Mouse (Mus musculus): ENCODE measurements around the gene Gm4559. TPM values are rescaled to one million over a fixed set of nuclear protein-coding genes. Genes with fewer than 3 reads are reported as not detected.
"Not testable (repeated sequence)": the region's sequence is repeated elsewhere in the genome, so short reads cannot be mapped to it uniquely, and the experiment has no call there.

Gm4559 gene
- polyA plus RNA-seq (2015; fragmentation: Nextera tagmentation; extraction: Ambion mirVana) = not detected in 2 replicates

GRCm38 (mm10) chr7:142274263-142274662 lies at the start of gene Gm4559:
Gm4559 (minus strand) TSS chr7:142274363.
- H3K4me3 ChIP-seq; H3K4me1 ChIP-seq; H3K4me2 ChIP-seq; H3K9ac ChIP-seq; H3K27me3 ChIP-seq (replicated peaks); H3K27ac ChIP-seq (replicated peaks); H3K36me3 ChIP-seq; H3K9me3 ChIP-seq; ATAC-seq (ENCODE audit: extremely low read depth, insufficient number of reproducible peaks, low FRiP score, low TSS enrichment): not testable (repeated sequence)

DNA sequence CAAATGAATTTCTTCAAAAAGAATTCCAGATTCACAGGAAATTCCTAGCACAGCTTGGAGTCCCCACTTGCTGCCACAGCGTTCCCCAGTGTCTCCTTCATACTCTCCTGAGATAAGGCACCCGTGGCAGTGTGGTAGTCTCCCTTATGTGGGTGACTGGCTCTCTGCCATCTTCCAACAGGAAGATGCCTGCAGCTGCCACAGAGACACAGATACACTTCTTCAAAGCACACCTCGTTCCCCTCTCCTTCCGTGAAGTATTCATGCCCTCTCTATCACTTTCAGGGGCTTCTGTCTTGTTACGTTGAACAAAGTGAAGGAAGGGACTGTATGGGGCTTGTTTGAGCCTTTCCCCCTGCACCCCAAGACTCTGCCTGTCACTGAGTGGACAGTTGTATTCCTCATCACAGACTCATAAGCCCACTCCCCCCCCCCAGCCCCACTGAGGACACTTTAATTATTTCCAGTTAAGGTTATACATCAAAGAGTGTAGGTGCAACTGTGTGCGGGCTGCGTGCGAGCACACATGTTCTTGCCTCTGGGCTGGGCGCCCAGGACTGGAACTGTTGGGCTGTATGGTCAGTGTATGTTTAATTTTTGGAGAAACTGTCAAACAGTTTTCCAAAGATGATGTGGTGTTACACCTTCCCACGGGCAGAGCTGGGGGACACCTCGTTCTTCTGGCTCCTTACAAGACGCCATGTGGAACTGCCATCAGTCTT lies 49.4 kb upstream of the Gm4559 start:
- Histone ChIP-seq H3K4me1 (peaks cover 52% of the 10 kb centered on the region), H3K4me3 (no peak overlapping the region), H3K9ac (no peak overlapping the region; the same call in 1 of the 2 replicates), H3K9me3 (no peaks in the 10 kb centered on the region), H3K27me3 (replicated peaks) (no peaks in the 10 kb centered on the region), H3K4me2 (no peak overlapping the region), H3K36me3 (no peaks in the 10 kb centered on the region), H3K27ac (replicated peaks) (0 out of 2 replicates have a peak overlapping the region, but pooled peaks have one; percentile 28)
- ATAC-seq (ENCODE audit: extremely low read depth, insufficient number of reproducible peaks, low FRiP score, low TSS enrichment) = no peak
- WGBS = 70% methylated on average over 12 of the region's 12 CpGs

DNA sequence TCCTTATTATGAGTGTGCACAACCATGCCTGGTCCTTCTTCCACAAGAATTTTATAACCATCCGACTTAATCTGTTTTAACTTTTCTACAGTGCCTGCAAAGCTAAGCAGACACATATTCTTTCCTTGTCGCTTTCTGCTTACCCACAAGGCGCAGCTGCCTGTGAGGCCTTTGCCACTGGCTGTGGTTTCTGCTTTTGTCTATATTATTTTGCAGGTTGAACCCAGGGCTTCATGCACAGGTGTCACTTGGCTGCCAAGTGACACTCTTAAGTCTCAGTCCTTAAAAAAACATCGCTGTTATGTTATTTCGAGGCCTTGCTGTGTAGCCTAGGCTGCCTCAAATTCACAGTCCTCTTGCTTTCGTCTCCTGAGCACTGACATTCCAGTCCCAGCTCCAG lies 48.5 kb upstream of the Gm4559 start:
- 81% methylated on average over 6 of the region's 6 CpGs for WGBS
- Histone ChIP-seq H3K36me3 (no peaks in the 10 kb centered on the region), H3K27ac (replicated peaks) (0 out of 2 replicates have a peak overlapping the region, but pooled peaks have one; percentile 14), H3K4me1 (peaks cover 54% of the 10 kb centered on the region), H3K9ac (no peak overlapping the region), H3K9me3 (no peaks in the 10 kb centered on the region), H3K4me2 (no peak overlapping the region), H3K4me3 (no peak overlapping the region), H3K27me3 (replicated peaks) (no peaks in the 10 kb centered on the region)
- no peak for ATAC-seq (ENCODE audit: extremely low read depth, insufficient number of reproducible peaks, low FRiP score, low TSS enrichment)

- not testable (repeated sequence) for H3K9me3 ChIP-seq; H3K4me3 ChIP-seq; ATAC-seq (ENCODE audit: extremely low read depth, insufficient number of reproducible peaks, low FRiP score, low TSS enrichment); H3K4me2 ChIP-seq; H3K27me3 ChIP-seq (replicated peaks); H3K9ac ChIP-seq; H3K36me3 ChIP-seq
- 63% methylated on average over 6 of the region's 10 CpGs for WGBS
- peaks cover 54% of the 10 kb centered on the region for H3K4me1 ChIP-seq
- peak overlapping the region; percentile 65 for H3K27ac ChIP-seq (replicated peaks)
Observed at GRCm38 (mm10) chr7:142321637-142322306, 47.6 kb upstream of the Gm4559 start.

GRCm38 (mm10) chr7:142320906-142321305 lies 46.7 kb upstream of the Gm4559 start:
- peak overlapping the region; percentile 48 for H3K9ac ChIP-seq
- WGBS = 29% methylated on average over 2 of the region's 2 CpGs
- no peak overlapping the region for H3K4me2 ChIP-seq
- peaks cover 49% of the 10 kb centered on the region for H3K4me1 ChIP-seq
- ATAC-seq (ENCODE audit: extremely low read depth, insufficient number of reproducible peaks, low FRiP score, low TSS enrichment) = no peak
- no peak overlapping the region for H3K4me3 ChIP-seq
- no peaks in the 10 kb centered on the region for H3K27me3 ChIP-seq (replicated peaks)
- H3K9me3 ChIP-seq = no peaks in the 10 kb centered on the region
- no peaks in the 10 kb centered on the region for H3K36me3 ChIP-seq
- H3K27ac ChIP-seq (replicated peaks) = peak overlapping the region; percentile 65

GRCm38 (mm10) chr7:142319124-142319523 lies 45.0 kb upstream of the Gm4559 start:
- Histone ChIP-seq H3K27ac (replicated peaks) (0 out of 2 replicates have a peak overlapping the region, but pooled peaks have one; percentile 4), H3K4me1 (peaks cover 49% of the 10 kb centered on the region), H3K4me2 (no peak overlapping the region), H3K36me3 (no peaks in the 10 kb centered on the region), H3K27me3 (replicated peaks) (no peaks in the 10 kb centered on the region), H3K4me3 (no peak overlapping the region), H3K9me3 (no peaks in the 10 kb centered on the region), H3K9ac (no peak overlapping the region)
- ATAC-seq (ENCODE audit: extremely low read depth, insufficient number of reproducible peaks, low FRiP score, low TSS enrichment) = no peak
- 83% methylated on average over 11 of the region's 11 CpGs for WGBS

DNA sequence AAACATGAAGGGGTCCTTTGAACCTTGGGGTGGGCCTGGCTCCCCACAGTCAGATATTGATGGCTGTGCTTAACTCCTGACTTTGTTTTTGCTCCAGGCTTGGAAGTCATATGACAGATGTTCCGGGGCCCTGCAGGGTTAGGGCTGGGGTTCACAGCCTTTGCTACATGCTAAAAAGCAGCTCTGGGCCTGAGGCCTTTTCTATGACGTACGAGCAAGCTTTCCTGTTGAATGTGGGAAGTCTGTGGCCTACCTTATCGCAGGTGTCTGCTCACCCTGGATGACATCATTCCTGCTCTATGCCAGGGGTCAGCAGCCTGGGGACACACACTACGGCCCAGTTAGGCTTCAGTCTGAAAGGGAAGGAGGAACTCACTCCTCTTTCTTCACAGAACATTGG lies 43.1 kb upstream of the Gm4559 start:
- Histone ChIP-seq H3K4me3 (no peak overlapping the region), H3K4me2 (no peak overlapping the region), H3K9ac (0 out of 2 replicates have a peak overlapping the region, but pooled peaks have one; percentile 37), H3K27ac (replicated peaks) (peak overlapping the region; percentile 41; the same call in 1 of the 2 replicates), H3K4me1 (peaks cover 41% of the 10 kb centered on the region), H3K27me3 (replicated peaks) (no peaks in the 10 kb centered on the region), H3K9me3 (no peaks in the 10 kb centered on the region), H3K36me3 (no peaks in the 10 kb centered on the region)
- WGBS = 63% methylated on average over 5 of the region's 5 CpGs
- ATAC-seq (ENCODE audit: extremely low read depth, insufficient number of reproducible peaks, low FRiP score, low TSS enrichment) = no peak

DNA sequence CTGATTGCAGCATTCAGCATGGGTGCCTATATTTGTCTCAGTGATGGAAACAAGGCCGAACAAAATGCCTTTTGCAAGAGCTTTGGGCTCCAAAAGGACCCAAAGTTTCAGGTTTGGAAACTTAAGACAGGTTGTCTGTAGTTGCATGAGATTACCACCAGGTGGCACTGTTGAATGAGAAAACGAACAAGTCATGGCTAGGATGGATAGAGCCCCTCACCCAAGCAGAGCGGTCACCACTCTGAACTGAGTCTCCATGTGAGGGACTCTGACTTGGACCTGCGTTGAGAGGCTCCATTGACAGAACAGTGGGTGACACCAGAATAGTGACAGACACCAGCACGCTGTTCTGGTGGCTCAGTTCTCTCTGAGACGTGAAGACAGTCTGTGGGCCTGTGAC lies 42.4 kb upstream of the Gm4559 start:
- no peaks in the 10 kb centered on the region for H3K36me3 ChIP-seq
- WGBS = 19% methylated on average over 6 of the region's 6 CpGs
- no peaks in the 10 kb centered on the region for H3K9me3 ChIP-seq
- H3K27ac ChIP-seq (replicated peaks) = peak overlapping the region; percentile 41; the same call in 1 of the 2 replicates
- no peaks in the 10 kb centered on the region for H3K27me3 ChIP-seq (replicated peaks)
- no peak overlapping the region for H3K4me2 ChIP-seq
- ATAC-seq (ENCODE audit: extremely low read depth, insufficient number of reproducible peaks, low FRiP score, low TSS enrichment) = no peak; the same call in 1 of the 2 replicates
- H3K4me1 ChIP-seq = peaks cover 37% of the 10 kb centered on the region
- no peak overlapping the region for H3K4me3 ChIP-seq
- H3K9ac ChIP-seq = no peak overlapping the region

DNA sequence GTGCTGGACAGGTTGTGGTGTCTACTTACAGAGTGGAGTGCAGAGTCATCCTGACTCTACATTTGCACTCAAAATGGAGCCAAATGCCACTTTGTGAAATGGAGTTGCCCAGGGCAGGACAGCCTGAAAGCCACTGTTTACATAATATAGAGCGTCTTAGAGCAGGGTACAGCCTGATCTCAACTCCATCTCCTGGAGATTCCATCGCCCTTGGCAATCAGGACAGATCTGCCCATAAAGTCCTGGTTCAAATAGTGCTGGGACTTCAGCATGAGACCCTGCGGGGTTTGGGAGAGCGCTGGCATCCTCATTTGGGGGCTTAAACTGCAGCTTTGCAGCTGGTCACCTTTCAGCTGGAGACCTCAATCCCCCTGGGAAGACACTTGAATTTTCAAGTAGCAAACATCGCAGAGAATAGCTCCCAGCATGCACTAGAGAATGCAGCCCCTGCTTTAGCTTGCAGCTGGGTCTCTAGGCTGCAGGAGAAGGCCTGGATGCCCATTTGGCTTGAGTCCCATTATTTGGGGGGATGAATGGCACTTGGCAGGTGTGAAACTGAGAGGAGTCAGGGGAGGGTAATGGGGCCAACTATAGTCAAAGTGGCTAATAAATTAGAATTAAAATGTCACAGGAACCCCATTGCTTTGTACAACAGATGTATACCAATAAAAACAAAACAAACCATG lies 40.6 kb upstream of the Gm4559 start:
- no peaks in the 10 kb centered on the region for H3K36me3 ChIP-seq
- no peak overlapping the region for H3K4me2 ChIP-seq
- H3K9me3 ChIP-seq = no peaks in the 10 kb centered on the region
- H3K4me3 ChIP-seq = no peak overlapping the region
- no peak overlapping the region; the same call in 1 of the 2 replicates for H3K9ac ChIP-seq
- no peak overlapping the region for H3K27ac ChIP-seq (replicated peaks)
- H3K4me1 ChIP-seq = peaks cover 20% of the 10 kb centered on the region
- ATAC-seq (ENCODE audit: extremely low read depth, insufficient number of reproducible peaks, low FRiP score, low TSS enrichment) = no peak
- 56% methylated on average over 5 of the region's 5 CpGs for WGBS
- H3K27me3 ChIP-seq (replicated peaks) = no peaks in the 10 kb centered on the region

- H3K27me3 ChIP-seq (replicated peaks); H3K9ac ChIP-seq; ATAC-seq (ENCODE audit: extremely low read depth, insufficient number of reproducible peaks, low FRiP score, low TSS enrichment); H3K4me2 ChIP-seq; H3K27ac ChIP-seq (replicated peaks); H3K36me3 ChIP-seq; H3K9me3 ChIP-seq; H3K4me3 ChIP-seq: not testable (repeated sequence)
- 60% methylated on average over 1 of the region's 1 CpGs for WGBS
- peaks cover 20% of the 10 kb centered on the region for H3K4me1 ChIP-seq
Observed at GRCm38 (mm10) chr7:142303929-142304328, 29.8 kb upstream of the Gm4559 start.

- peaks cover 20% of the 10 kb centered on the region for H3K4me1 ChIP-seq
- H3K9me3 ChIP-seq = no peaks in the 10 kb centered on the region
- no peak within 1 kb of the TSS for H3K9ac ChIP-seq
- ATAC-seq (ENCODE audit: extremely low read depth, insufficient number of reproducible peaks, low FRiP score, low TSS enrichment) = no peak
- H3K27ac ChIP-seq (replicated peaks) = no peak within 1 kb of the TSS
- no peaks in the 10 kb centered on the region for H3K36me3 ChIP-seq
- H3K27me3 ChIP-seq (replicated peaks) = no peaks in the 10 kb centered on the region
- no peak within 1 kb of the TSS for H3K4me2 ChIP-seq
- WGBS = 35% methylated on average over 3 of the region's 3 CpGs
- no peak within 1 kb of the TSS for H3K4me3 ChIP-seq
Observed at GRCm38 (mm10) chr7:142303249-142303648, 29.1 kb upstream of the Gm4559 start, which contains the start of gene Krtap5-4. Krtap5-4 (plus strand) TSS chr7:142303549.
